Mouse (Mus musculus) limb, embryonic 14.5 days (tissue): ENCODE measurements around the gene Tmem56. TPM values are rescaled to one million over a fixed set of nuclear protein-coding genes. Genes with fewer than 3 reads are reported as not detected.

Experiments used
- ATAC-seq: fragments of 200-750 bp; cut with Nextera tagmentation; 2 replicates; pipeline ENCODE4 v1.8.0; 2017; ENCODE audit warnings: low read depth, moderate number of reproducible peaks, moderate TSS enrichment; ENCODE audit not compliant: low FRiP score
- DNase-seq: peaks from one replicate; pipeline ENCODE4 v3.0.0-alpha.2; 2015; ENCODE audit warnings: low spot score
- H3K27ac ChIP-seq: fragments of 300-500 bp; sonication (generic); replicated peaks from 2 replicates; pipeline ENCODE4 v1.5.1; 2014; ENCODE audit warnings: low read depth, mild to moderate bottlenecking, low read length, moderate library complexity, mixed read lengths
- H3K27me3 ChIP-seq: fragments of 300-500 bp; sonication (generic); 2 replicates; pipeline ENCODE4 v1.6.1; 2014; ENCODE audit warnings: low read length, mixed read lengths; ENCODE audit not compliant: control insufficient read depth, insufficient read depth
- H3K36me3 ChIP-seq: fragments of 300-500 bp; sonication (generic); 2 replicates; pipeline ENCODE4 v1.6.1; 2014; ENCODE audit warnings: mild to moderate bottlenecking, low read length, moderate library complexity, mixed read lengths; ENCODE audit not compliant: control insufficient read depth, insufficient read depth
- H3K4me1 ChIP-seq: fragments of 300-500 bp; sonication (generic); 2 replicates; pipeline ENCODE4 v1.6.1; 2014; ENCODE audit warnings: antibody characterized with exemption, low read length, mixed read lengths; ENCODE audit not compliant: control insufficient read depth, insufficient read depth
- H3K4me2 ChIP-seq: fragments of 300-500 bp; sonication (generic); replicated peaks from 2 replicates; pipeline ENCODE4 v1.6.1; 2014; ENCODE audit warnings: low read depth, mild to moderate bottlenecking, low read length, moderate library complexity; ENCODE audit not compliant: severe bottlenecking
- H3K4me3 ChIP-seq: fragments of 300-500 bp; sonication (generic); replicated peaks from 2 replicates; pipeline ENCODE4 v1.5.1; 2014; ENCODE audit warnings: low read length
- H3K9ac ChIP-seq: fragments of 300-500 bp; sonication (generic); 2 replicates; pipeline ENCODE4 v1.6.1; 2014; ENCODE audit warnings: mild to moderate bottlenecking, low read depth, low read length, moderate library complexity; ENCODE audit not compliant: severe bottlenecking
- H3K9me3 ChIP-seq: fragments of 300-500 bp; sonication (generic); 2 replicates; pipeline ENCODE4 v1.6.1; 2016; ENCODE audit warnings: low read length; ENCODE audit not compliant: control insufficient read depth
- POLR2A ChIP-seq: fragments of 200-500 bp; IDR thresholded peaks from 2 replicates; pipeline ENCODE4 v1.8.0; 2012; ENCODE audit warnings: inconsistent platforms, mild to moderate bottlenecking, moderate library complexity, borderline replicate concordance; ENCODE audit not compliant: insufficient read depth, insufficient read length; ENCODE audit errors: extremely low read depth
- WGBS: fragments of 180-500 bp; shearing (Covaris S2); extraction: QIAGEN DNeasy Blood & Tissue Kit; methylation state at CpG from one replicate; pipeline ENCODE4 v1.1.7; 2014; 5-methylcytosine and 5-hydroxymethylcytosine counted together
- polyA plus RNA-seq, 2 experiments: library from polyadenylated mRNA; depleted of rRNA in 1 of 2; stranded (reverse) in 1 of 2; unstranded in 1 of 2; fragments of >200 nt; fragmentation: Nextera tagmentation in 1 of 2; extraction: Ambion mirVana in 1 of 2; gene quantifications; 2 replicates each; pipeline versions ENCODE4 v1.2.1 to v1.2.3; 2012 to 2014

The Tmem56 gene
- polyA plus RNA-seq, 2 experiments = 1.4 to 1.8 TPM

GRCm38 (mm10) chr3:121206202-121206882 is 76.6 kb downstream of the Tmem56 start:
- no peak overlapping the region for H3K27ac ChIP-seq

GRCm38 (mm10) chr3:121202638-121203037 is 80.3 kb downstream of the Tmem56 start:
- 0 out of 2 replicates have a peak, but pooled peaks cover 2% of the 10 kb centered on the region for H3K4me1 ChIP-seq
- no peaks in the 10 kb centered on the region for H3K27me3 ChIP-seq
- no peak for ATAC-seq
- H3K27ac ChIP-seq = no peak overlapping the region
- no peak overlapping the region for H3K9ac ChIP-seq
- no peak overlapping the region for H3K4me2 ChIP-seq
- no peaks in the 10 kb centered on the region for H3K36me3 ChIP-seq
- H3K4me3 ChIP-seq = no peak overlapping the region
- WGBS = 66% methylated on average over 2 of the region's 2 CpGs
- no peak for DNase-seq
- H3K9me3 ChIP-seq = no peaks in the 10 kb centered on the region
- no peak for TF ChIP-seq POLR2A

More at GRCm38 (mm10) chr3:121206202-121206882, 76.6 kb downstream of the Tmem56 start:
- Histone ChIP-seq H3K4me1 (0 out of 2 replicates have a peak, but pooled peaks cover 2% of the 10 kb centered on the region), H3K27me3 (no peaks in the 10 kb centered on the region), H3K4me2 (peak overlapping the region; percentile 10; the same call in 1 of the 2 replicates), H3K9me3 (no peaks in the 10 kb centered on the region), H3K4me3 (no peak overlapping the region), H3K36me3 (no peaks in the 10 kb centered on the region), H3K9ac (no peak overlapping the region)
- no peak for TF ChIP-seq POLR2A
- 49% methylated on average over 19 of the region's 19 CpGs for WGBS
- ATAC-seq = peak; percentile 76; the same call in 1 of the 2 replicates
- peak; percentile 45 for DNase-seq

- no peak overlapping the region for H3K27ac ChIP-seq
- DNase-seq (no peak), ATAC-seq (no peak)
- H3K4me1 ChIP-seq = no peaks in the 10 kb centered on the region
- no peaks in the 10 kb centered on the region for H3K9me3 ChIP-seq
- H3K4me2 ChIP-seq = no peak overlapping the region
- WGBS = 42% methylated on average over 11 of the region's 11 CpGs
- no peaks in the 10 kb centered on the region for H3K36me3 ChIP-seq
- H3K4me3 ChIP-seq = no peak overlapping the region
- no peak for TF ChIP-seq POLR2A
- H3K9ac ChIP-seq = no peak overlapping the region
- H3K27me3 ChIP-seq = no peaks in the 10 kb centered on the region
Measured at GRCm38 (mm10) chr3:121201012-121201747, 81.7 kb downstream of the Tmem56 start.

- TF ChIP-seq POLR2A = no peak
- no peak overlapping the region for H3K27ac ChIP-seq
Measured at GRCm38 (mm10) chr3:121189199-121189598, 93.7 kb downstream of the Tmem56 start.

GRCm38 (mm10) chr3:121187510-121187909 is 95.4 kb downstream of the Tmem56 start:
- no peak for TF ChIP-seq POLR2A
- no peak for DNase-seq
- no peaks in the 10 kb centered on the region for H3K9me3 ChIP-seq
- no peak overlapping the region for H3K4me2 ChIP-seq
- 89% methylated on average over 7 of the region's 7 CpGs for WGBS
- H3K36me3 ChIP-seq = no peaks in the 10 kb centered on the region
- no peaks in the 10 kb centered on the region for H3K4me1 ChIP-seq
- no peaks in the 10 kb centered on the region for H3K27me3 ChIP-seq
- no peak overlapping the region for H3K4me3 ChIP-seq
- no peak overlapping the region for H3K9ac ChIP-seq
- no peak for ATAC-seq
- H3K27ac ChIP-seq = no peak overlapping the region

More at GRCm38 (mm10) chr3:121189199-121189598, 93.7 kb downstream of the Tmem56 start:
- no peak for DNase-seq
- no peak overlapping the region for H3K4me2 ChIP-seq
- H3K9ac ChIP-seq = no peak overlapping the region
- H3K4me3 ChIP-seq = no peak overlapping the region
- no peaks in the 10 kb centered on the region for H3K4me1 ChIP-seq
- WGBS = 79% methylated on average over 2 of the region's 2 CpGs
- no peaks in the 10 kb centered on the region for H3K9me3 ChIP-seq
- ATAC-seq = no peak
- no peaks in the 10 kb centered on the region for H3K36me3 ChIP-seq
- H3K27me3 ChIP-seq = no peaks in the 10 kb centered on the region
